Mouse (Mus musculus) midbrain, embryonic 16.5 days (tissue): Measurements from ENCODE around the gene Dlgap5. TPM values are rescaled to one million over a fixed set of nuclear protein-coding genes. Genes with fewer than 3 reads are reported as not detected.

ENCODE experiments used
- ATAC-seq: fragments of 200-750 bp; cut with Nextera tagmentation; 2 replicates; pipeline ENCODE4 v1.8.0; 2017; ENCODE audit warnings: moderate TSS enrichment
- H3K27ac ChIP-seq: fragments of 300-500 bp; sonication (generic); 2 replicates; pipeline ENCODE4 v1.5.1; 2014; ENCODE audit warnings: mild to moderate bottlenecking, low read length, mixed read lengths
- H3K27me3 ChIP-seq: fragments of 300-500 bp; sonication (generic); 2 replicates; pipeline ENCODE4 v1.6.1; 2014; ENCODE audit warnings: low read depth, low read length, mixed read lengths; ENCODE audit not compliant: control insufficient read depth, insufficient read depth
- H3K36me3 ChIP-seq: fragments of 300-500 bp; sonication (generic); 2 replicates; pipeline ENCODE4 v1.6.1; 2014; ENCODE audit warnings: mild to moderate bottlenecking, low read length, moderate library complexity, mixed read lengths; ENCODE audit not compliant: control insufficient read depth, insufficient read depth
- H3K4me1 ChIP-seq: fragments of 300-500 bp; sonication (generic); 2 replicates; pipeline ENCODE4 v1.6.1; 2014; ENCODE audit warnings: mild to moderate bottlenecking, low read length, mixed read lengths; ENCODE audit not compliant: control insufficient read depth, insufficient read depth
- H3K4me2 ChIP-seq: fragments of 300-500 bp; sonication (generic); 2 replicates; pipeline ENCODE4 v1.6.1; 2014; ENCODE audit warnings: mild to moderate bottlenecking, low read length, mixed read lengths
- H3K4me3 ChIP-seq: fragments of 300-500 bp; sonication (generic); 2 replicates; pipeline ENCODE4 v1.5.1; 2014; ENCODE audit warnings: low read depth, mild to moderate bottlenecking, low read length, moderate library complexity, mixed read lengths
- H3K9ac ChIP-seq: fragments of 300-500 bp; sonication (generic); 2 replicates; pipeline ENCODE4 v1.6.1; 2014; ENCODE audit warnings: low read depth, low read length, mixed read lengths
- H3K9me3 ChIP-seq: fragments of 300-500 bp; sonication (generic); replicated peaks from 2 replicates; pipeline ENCODE4 v1.6.1; 2014; ENCODE audit warnings: mild to moderate bottlenecking, low read length, mixed read lengths; ENCODE audit not compliant: control insufficient read depth, poor library complexity, severe bottlenecking
- WGBS: fragments of 180-500 bp; shearing (Covaris S2); extraction: QIAGEN DNeasy Blood & Tissue Kit; methylation state at CpG from one replicate; pipeline ENCODE4 v1.1.7; 2014; 5-methylcytosine and 5-hydroxymethylcytosine counted together
- polyA plus RNA-seq: library from polyadenylated mRNA; unstranded; fragments of >200 nt; fragmentation: Nextera tagmentation; extraction: Ambion mirVana; gene quantifications from 2 replicates; pipeline ENCODE4 v1.2.1, GENCODE M21; 2015

Gene Dlgap5
- polyA plus RNA-seq, 1 experiment from 2014 or later = 3.8 TPM

DNA sequence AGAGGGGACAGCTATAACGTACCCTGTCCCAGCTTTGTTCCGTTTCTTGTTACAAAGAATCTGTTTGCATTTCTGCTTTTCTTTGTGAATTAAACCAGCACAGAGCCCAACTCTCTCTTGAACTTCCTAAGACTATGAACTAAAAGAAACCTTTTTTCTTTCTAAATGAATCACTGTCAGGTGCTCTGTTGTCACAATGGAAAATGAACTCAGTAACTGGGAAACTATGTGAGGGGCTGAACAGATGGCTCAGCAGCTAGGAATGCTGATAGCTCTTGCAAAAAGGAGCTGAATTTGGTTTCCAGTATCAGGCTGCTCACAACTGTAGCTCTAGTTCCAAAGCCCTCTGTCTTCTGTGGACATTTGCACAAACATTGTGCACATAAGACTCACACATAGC lies 67.2 kb downstream of the Dlgap5 start:
- no peak overlapping the region for H3K4me2 ChIP-seq
- H3K9me3 ChIP-seq = no peaks in the 10 kb centered on the region
- no peaks in the 10 kb centered on the region for H3K27me3 ChIP-seq
- H3K27ac ChIP-seq = no peak overlapping the region
- no peaks in the 10 kb centered on the region for H3K36me3 ChIP-seq
- H3K4me1 ChIP-seq = no peaks in the 10 kb centered on the region
- no peak for ATAC-seq
- WGBS = 90% methylated on average over 2 of the region's 2 CpGs
- no peak overlapping the region for H3K9ac ChIP-seq
- H3K4me3 ChIP-seq = no peak overlapping the region

DNA sequence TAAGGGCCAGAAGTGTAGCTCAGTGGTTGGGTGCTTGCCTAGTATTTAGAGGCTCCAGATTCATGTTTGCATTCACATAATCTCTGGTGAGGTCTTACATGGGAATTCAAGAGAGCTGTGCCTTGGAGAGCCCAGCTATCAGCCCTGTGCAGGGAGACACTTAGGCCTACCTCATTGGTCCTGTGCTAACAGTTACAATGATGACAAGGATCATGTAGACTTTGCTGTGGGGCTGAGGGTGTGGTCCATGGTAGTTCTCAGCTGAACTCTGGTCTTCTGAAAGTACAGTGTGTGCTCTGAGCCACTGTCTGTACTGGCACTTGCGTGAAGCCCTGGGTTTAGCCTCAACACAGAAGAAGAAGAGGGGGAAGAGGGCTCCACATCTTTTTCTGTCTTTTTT lies 71.5 kb downstream of the Dlgap5 start:
- WGBS = 88% methylated on average over 1 of the region's 1 CpGs
- H3K27me3 ChIP-seq = no peaks in the 10 kb centered on the region
- no peak overlapping the region for H3K27ac ChIP-seq
- no peak for ATAC-seq
- no peaks in the 10 kb centered on the region for H3K9me3 ChIP-seq
- no peaks in the 10 kb centered on the region for H3K4me1 ChIP-seq
- no peak overlapping the region for H3K4me3 ChIP-seq
- H3K9ac ChIP-seq = no peak overlapping the region
- no peak overlapping the region for H3K4me2 ChIP-seq
- H3K36me3 ChIP-seq = no peaks in the 10 kb centered on the region

DNA sequence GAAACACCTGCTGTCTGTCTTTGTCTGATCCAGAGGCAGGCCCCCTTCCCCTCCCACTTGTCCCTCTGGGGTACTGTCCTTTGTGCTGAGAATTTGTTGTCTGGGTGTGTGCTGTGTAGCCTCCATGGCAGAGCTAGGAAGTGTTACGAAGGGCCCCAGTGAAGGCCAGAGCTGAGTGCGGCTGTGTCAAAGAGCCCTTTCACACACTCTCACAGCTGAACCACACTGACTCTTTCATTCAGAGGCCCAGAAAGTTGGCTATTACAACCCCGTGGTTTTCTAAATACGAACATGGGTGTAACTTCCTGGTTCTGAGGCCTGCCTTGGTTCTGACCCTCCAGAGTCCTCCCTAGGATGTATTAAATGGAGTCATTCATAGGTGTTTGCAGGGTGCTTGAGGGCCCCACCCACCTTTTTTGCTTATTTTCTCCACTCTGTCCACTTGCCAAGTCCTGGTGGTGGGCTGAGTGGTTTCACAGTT lies 76.4 kb downstream of the Dlgap5 start:
- Histone ChIP-seq H3K9ac (no peak overlapping the region), H3K27ac (no peak overlapping the region), H3K27me3 (no peaks in the 10 kb centered on the region), H3K4me2 (no peak overlapping the region), H3K36me3 (no peaks in the 10 kb centered on the region), H3K9me3 (no peaks in the 10 kb centered on the region), H3K4me3 (no peak overlapping the region), H3K4me1 (no peaks in the 10 kb centered on the region)
- 58% methylated on average over 4 of the region's 4 CpGs for WGBS
- peak; percentile 60; the same call in 1 of the 2 replicates for ATAC-seq

DNA sequence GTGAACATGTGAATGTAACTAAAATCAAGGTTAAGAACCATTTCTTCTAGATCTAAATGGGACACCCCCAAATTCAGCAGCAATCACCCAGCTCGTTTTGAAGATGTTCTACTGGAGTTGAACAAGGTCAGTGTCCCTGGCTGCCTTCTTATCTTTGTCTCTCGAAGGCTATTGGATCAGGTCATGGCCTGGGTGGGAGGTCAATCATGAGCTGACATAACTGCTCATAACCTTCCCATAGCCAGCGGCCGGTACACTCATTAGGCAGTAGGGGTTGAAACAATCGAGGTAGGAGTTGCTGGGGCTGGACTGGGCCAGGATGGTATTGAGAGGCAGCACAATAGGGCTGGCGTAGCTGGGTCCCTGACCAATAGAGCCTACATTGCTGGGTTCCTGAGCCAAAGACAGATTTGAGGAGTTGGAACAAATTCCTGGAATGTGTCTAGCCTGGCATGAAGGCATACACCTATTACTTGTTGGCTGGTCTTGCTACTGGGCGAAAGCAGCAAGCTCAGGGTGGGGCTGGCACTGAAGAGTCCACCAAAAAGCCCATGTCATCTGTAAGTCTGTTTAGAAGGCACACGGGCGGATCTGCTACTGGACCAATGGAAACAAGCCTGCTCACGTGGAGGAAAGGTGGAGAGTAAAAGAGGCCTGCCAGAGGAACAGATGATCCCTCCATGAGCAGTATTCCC lies 77.8 kb downstream of the Dlgap5 start:
- H3K9ac ChIP-seq = no peak overlapping the region
- H3K27me3 ChIP-seq = no peaks in the 10 kb centered on the region
- H3K36me3 ChIP-seq = no peaks in the 10 kb centered on the region
- H3K4me3 ChIP-seq = no peak overlapping the region
- no peaks in the 10 kb centered on the region for H3K4me1 ChIP-seq
- H3K4me2 ChIP-seq = no peak overlapping the region
- H3K27ac ChIP-seq = no peak overlapping the region
- WGBS = 87% methylated on average over 10 of the region's 10 CpGs
- ATAC-seq = no peak
- H3K9me3 ChIP-seq = no peaks in the 10 kb centered on the region

Other genes with a start within 250 kb of the Dlgap5 start
- 5.3 and 6.0 TPM in 2 replicates for gene Gch1, start 229.0 kb downstream of the Dlgap5 start, polyA plus RNA-seq
- gene Wdhd1, start 141.6 kb downstream of the Dlgap5 start, polyA plus RNA-seq = 14.5 and 17.7 TPM in 2 replicates
- 1.7 and 1.9 TPM in 2 replicates for gene Socs4, start 141.5 kb downstream of the Dlgap5 start, polyA plus RNA-seq
- gene Mapk1ip1l, start 120.1 kb downstream of the Dlgap5 start, polyA plus RNA-seq = 47.3 and 51.3 TPM in 2 replicates
- gene Lgals3, start 50.7 kb downstream of the Dlgap5 start, polyA plus RNA-seq = 2.6 and 5.0 TPM in 2 replicates
- gene Fbxo34, start 32.0 kb upstream of the Dlgap5 start, polyA plus RNA-seq = 30.0 and 32.6 TPM in 2 replicates
- 19.7 and 21.0 TPM in 2 replicates for gene Atg14, start 152.2 kb upstream of the Dlgap5 start, polyA plus RNA-seq
- 62.5 and 67.0 TPM in 2 replicates for gene Ktn1, start 230.0 kb upstream of the Dlgap5 start, polyA plus RNA-seq